Mouse (Mus musculus): ENCODE data around the gene Gas6. TPM values are rescaled to one million over a fixed set of nuclear protein-coding genes. Genes with fewer than 3 reads are reported as not detected.

Gas6 gene
- polyA plus RNA-seq, 1 experiment from 2014 or later: 43.5 TPM

DNA sequence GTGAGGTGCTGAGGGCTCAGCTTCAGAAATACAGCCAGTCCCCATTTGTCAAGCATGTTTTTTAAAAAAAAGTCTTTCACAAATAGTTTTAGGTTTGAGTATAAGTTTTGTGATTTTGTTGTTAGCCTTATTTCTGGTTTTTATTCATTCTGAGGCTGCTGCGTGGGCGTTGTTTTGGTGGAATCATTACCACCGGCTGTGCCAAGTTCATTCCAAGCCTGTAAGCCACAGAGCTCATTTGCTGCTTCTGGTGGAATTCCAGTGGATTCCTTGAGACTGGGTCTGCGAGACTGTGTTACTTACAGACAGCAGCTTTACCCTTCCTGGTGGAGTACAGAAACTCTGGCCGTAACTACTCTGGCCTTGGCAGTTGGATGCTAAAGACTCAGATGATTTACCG is 47.8 kb downstream of the Gas6 start:
- TF ChIP-seq CTCF (IDR thresholded peaks at IDR 0.05; ENCODE audit: low read depth): no peak
- H3K4me3 ChIP-seq (ENCODE audit: low read depth, low read length): no peak overlapping the region
- no peaks in the 10 kb centered on the region for H3K36me3 ChIP-seq (ENCODE audit: insufficient read depth)
- DNase-seq (no peak), ATAC-seq (ENCODE audit: insufficient read depth) (no peak)
- WGBS: 89% methylated on average over 6 of the region's 6 CpGs
- no peaks in the 10 kb centered on the region for H3K27me3 ChIP-seq (ENCODE audit: insufficient read depth, low read length)
- H3K4me1 ChIP-seq (ENCODE audit: insufficient read depth): no peaks in the 10 kb centered on the region
- H3K9ac ChIP-seq: no peak overlapping the region
- H3K27ac ChIP-seq (ENCODE audit: low read depth): no peak overlapping the region
- H3K4me2 ChIP-seq: no peak overlapping the region
- H3K9me3 ChIP-seq (ENCODE audit: low read depth, low read length): no peaks in the 10 kb centered on the region

GRCm38 (mm10) chr8:13442152-13442551 is 52.1 kb downstream of the Gas6 start:
- Histone ChIP-seq H3K4me1 (ENCODE audit: insufficient read depth) (no peaks in the 10 kb centered on the region), H3K4me2 (no peak overlapping the region), H3K9me3 (ENCODE audit: low read depth, low read length) (no peaks in the 10 kb centered on the region), H3K9ac (no peak overlapping the region), H3K4me3 (ENCODE audit: low read depth, low read length) (no peak overlapping the region), H3K27ac (ENCODE audit: low read depth) (no peak overlapping the region), H3K36me3 (ENCODE audit: insufficient read depth) (no peaks in the 10 kb centered on the region), H3K27me3 (ENCODE audit: insufficient read depth, low read length) (no peaks in the 10 kb centered on the region)
- ATAC-seq (ENCODE audit: insufficient read depth): no peak
- WGBS: 78% methylated on average over 2 of the region's 2 CpGs
- no peak for DNase-seq
- TF ChIP-seq CTCF (IDR thresholded peaks at IDR 0.05; ENCODE audit: low read depth): no peak

DNA sequence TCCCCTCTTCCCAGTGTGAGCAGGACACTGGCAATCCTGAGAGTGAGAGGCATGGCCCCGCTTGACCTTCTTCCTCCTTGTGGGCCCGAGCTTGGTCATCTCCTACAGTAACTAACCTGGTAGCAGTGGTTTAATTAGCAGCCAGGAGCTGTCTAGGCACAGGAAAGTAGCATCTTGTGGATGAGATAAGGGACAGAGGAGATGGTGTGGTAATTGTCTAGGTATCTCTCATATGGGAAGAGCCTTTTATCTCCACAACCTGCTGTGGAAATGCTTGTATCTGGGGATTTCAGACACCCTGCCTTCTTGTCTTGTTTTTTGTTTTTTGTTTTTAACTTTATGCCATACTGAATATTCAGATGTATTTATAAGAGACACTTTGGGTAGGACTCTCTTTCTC is 56.8 kb downstream of the Gas6 start:
- TF ChIP-seq CTCF (IDR thresholded peaks at IDR 0.05; ENCODE audit: low read depth): no peak
- peaks cover 21% of the 10 kb centered on the region for H3K27me3 ChIP-seq (ENCODE audit: insufficient read depth, low read length)
- DNase-seq: no peak

GRCm38 (mm10) chr8:13436052-13436451 is 58.2 kb downstream of the Gas6 start:
- DNase-seq (no peak), ATAC-seq (ENCODE audit: insufficient read depth) (no peak)
- Histone ChIP-seq H3K9ac (no peak overlapping the region), H3K36me3 (ENCODE audit: insufficient read depth) (no peaks in the 10 kb centered on the region), H3K4me3 (ENCODE audit: low read depth, low read length) (no peak overlapping the region), H3K4me1 (ENCODE audit: insufficient read depth) (no peaks in the 10 kb centered on the region), H3K4me2 (no peak overlapping the region), H3K27ac (ENCODE audit: low read depth) (no peak overlapping the region), H3K9me3 (ENCODE audit: low read depth, low read length) (no peaks in the 10 kb centered on the region), H3K27me3 (ENCODE audit: insufficient read depth, low read length) (peaks cover 21% of the 10 kb centered on the region)
- no peak for TF ChIP-seq CTCF (IDR thresholded peaks at IDR 0.05; ENCODE audit: low read depth)
- WGBS: 13% methylated on average over 8 of the region's 8 CpGs

More for the DNA sequence above, 56.8 kb downstream of the Gas6 start:
- Histone ChIP-seq H3K4me3 (ENCODE audit: low read depth, low read length) (no peak overlapping the region), H3K36me3 (ENCODE audit: insufficient read depth) (no peaks in the 10 kb centered on the region), H3K4me1 (ENCODE audit: insufficient read depth) (no peaks in the 10 kb centered on the region), H3K4me2 (no peak overlapping the region), H3K9me3 (ENCODE audit: low read depth, low read length) (no peaks in the 10 kb centered on the region), H3K27ac (ENCODE audit: low read depth) (no peak overlapping the region), H3K9ac (no peak overlapping the region)
- 77% methylated on average over 2 of the region's 2 CpGs for WGBS
- ATAC-seq (ENCODE audit: insufficient read depth): no peak

GRCm38 (mm10) chr8:13434889-13435288 is 59.4 kb downstream of the Gas6 start, which contains the start of gene Tmem255b:
Tmem255b (plus strand) TSS chr8:13435189.
- H3K27me3 ChIP-seq (ENCODE audit: insufficient read depth, low read length): peaks cover 21% of the 10 kb centered on the region
- 21% methylated on average over 10 of the region's 10 CpGs for WGBS
- ATAC-seq (ENCODE audit: insufficient read depth) (no peak), DNase-seq (no peak)
- no peak within 1 kb of the TSS for H3K9ac ChIP-seq
- H3K9me3 ChIP-seq (ENCODE audit: low read depth, low read length): no peaks in the 10 kb centered on the region
- H3K27ac ChIP-seq (ENCODE audit: low read depth): no peak within 1 kb of the TSS
- H3K4me2 ChIP-seq: no peak within 1 kb of the TSS
- no peak within 1 kb of the TSS for H3K4me3 ChIP-seq (ENCODE audit: low read depth, low read length)
- TF ChIP-seq CTCF (IDR thresholded peaks at IDR 0.05; ENCODE audit: low read depth): no peak
- H3K4me1 ChIP-seq (ENCODE audit: insufficient read depth): no peaks in the 10 kb centered on the region
- H3K36me3 ChIP-seq (ENCODE audit: insufficient read depth): no peaks in the 10 kb centered on the region

DNA sequence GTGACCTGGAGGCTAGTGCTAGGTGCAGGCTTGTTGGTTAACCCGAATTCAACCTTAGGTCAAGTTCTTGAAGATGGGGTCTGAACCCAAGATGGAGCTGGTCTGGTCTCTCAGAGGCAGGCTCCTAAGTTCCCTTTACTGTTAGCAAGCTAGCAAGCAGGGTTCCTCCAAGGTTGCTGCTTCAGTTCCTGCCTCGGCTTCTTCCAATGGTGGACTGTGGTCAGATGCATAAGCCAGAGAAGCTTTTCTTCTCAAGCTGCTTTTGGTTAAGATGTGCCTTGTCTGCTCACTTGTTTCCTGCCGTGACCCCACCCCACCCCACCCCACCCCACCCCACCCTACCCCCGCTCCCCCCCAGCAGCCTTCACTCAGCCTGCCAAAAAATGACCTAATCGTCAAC is 61.2 kb downstream of the Gas6 start:
- no peaks in the 10 kb centered on the region for H3K9me3 ChIP-seq (ENCODE audit: low read depth, low read length)
- H3K4me3 ChIP-seq (ENCODE audit: low read depth, low read length): no peak overlapping the region
- ATAC-seq (ENCODE audit: insufficient read depth): no peak
- TF ChIP-seq CTCF (IDR thresholded peaks at IDR 0.05; ENCODE audit: low read depth): no peak
- H3K27ac ChIP-seq (ENCODE audit: low read depth): no peak overlapping the region
- no peak overlapping the region for H3K9ac ChIP-seq
- WGBS: 67% methylated on average over 5 of the region's 5 CpGs
- H3K4me1 ChIP-seq (ENCODE audit: insufficient read depth): no peaks in the 10 kb centered on the region
- no peaks in the 10 kb centered on the region for H3K36me3 ChIP-seq (ENCODE audit: insufficient read depth)
- peaks cover 21% of the 10 kb centered on the region for H3K27me3 ChIP-seq (ENCODE audit: insufficient read depth, low read length)
- DNase-seq: no peak
- no peak overlapping the region for H3K4me2 ChIP-seq

- no peak overlapping the region for H3K4me3 ChIP-seq (ENCODE audit: low read depth, low read length)
- H3K9me3 ChIP-seq (ENCODE audit: low read depth, low read length): no peaks in the 10 kb centered on the region
- H3K27ac ChIP-seq (ENCODE audit: low read depth): no peak overlapping the region
- DNase-seq (no peak), ATAC-seq (ENCODE audit: insufficient read depth) (no peak)
- H3K4me2 ChIP-seq: no peak overlapping the region
- H3K36me3 ChIP-seq (ENCODE audit: insufficient read depth): no peaks in the 10 kb centered on the region
- no peak overlapping the region for H3K9ac ChIP-seq
- H3K27me3 ChIP-seq (ENCODE audit: insufficient read depth, low read length): peaks cover 16% of the 10 kb centered on the region
- TF ChIP-seq CTCF (IDR thresholded peaks at IDR 0.05; ENCODE audit: low read depth): no peak
- H3K4me1 ChIP-seq (ENCODE audit: insufficient read depth): no peaks in the 10 kb centered on the region
Measured at GRCm38 (mm10) chr8:13430866-13431265, 63.4 kb downstream of the Gas6 start.

DNA sequence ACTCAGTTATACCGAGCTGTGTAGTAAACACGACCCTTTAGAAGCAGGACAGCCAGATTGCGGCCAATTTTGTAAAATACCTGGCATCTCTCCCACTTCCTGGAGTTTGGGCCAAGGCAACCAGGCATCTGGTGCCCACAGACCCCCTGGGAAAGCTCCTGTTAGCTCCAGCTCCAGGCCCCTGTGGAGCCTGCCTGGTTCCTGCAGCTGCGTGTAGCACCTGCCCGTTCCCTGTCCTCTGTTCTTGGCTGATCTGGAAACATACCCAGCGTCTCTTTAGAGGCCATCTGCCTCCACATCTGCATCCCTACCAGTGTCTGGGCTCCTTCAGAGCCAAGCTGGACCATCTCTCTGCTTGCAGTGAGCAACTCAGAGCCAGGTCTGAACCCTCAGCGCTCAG is 63.9 kb downstream of the Gas6 start:
- Histone ChIP-seq H3K9me3 (ENCODE audit: low read depth, low read length) (no peaks in the 10 kb centered on the region), H3K4me1 (ENCODE audit: insufficient read depth) (no peaks in the 10 kb centered on the region), H3K4me2 (no peak overlapping the region), H3K36me3 (ENCODE audit: insufficient read depth) (no peaks in the 10 kb centered on the region), H3K27ac (ENCODE audit: low read depth) (no peak overlapping the region), H3K27me3 (ENCODE audit: insufficient read depth, low read length) (peaks cover 13% of the 10 kb centered on the region; the same call in 1 of the 2 replicates), H3K4me3 (ENCODE audit: low read depth, low read length) (no peak overlapping the region), H3K9ac (no peak overlapping the region)
- no peak for DNase-seq
- 72% methylated on average over 7 of the region's 7 CpGs for WGBS
- ATAC-seq (ENCODE audit: insufficient read depth): no peak
- no peak for TF ChIP-seq CTCF (IDR thresholded peaks at IDR 0.05; ENCODE audit: low read depth)

All from lung, embryonic 14.5 days (tissue).